In genomic region chr10:80341491-80342304, GRCm38 (mm10) we compare ENCODE assay signal across 8 mouse cellular contexts. TPM values are rescaled to one million over a fixed set of nuclear protein-coding genes. Genes with fewer than 3 reads are reported as not detected.
DNase-seq lines count a peak whose midpoint lies in the region; ATAC-seq and TF ChIP-seq lines count a peak whose summit lies in the region.
"Had no signal": no experiment of that assay in that cellular context is flagged by ENCODE, and none has a peak within 500 bp of the region (broad histone marks: within the 10 kb centered on the region; RNA-seq: fewer than 3 reads in every experiment).

No protein-coding gene starts in this region.

- DNase-seq in lung, postnatal 4 days, result no peak
- no peak for DNase-seq in hindbrain, embryonic 10.5 days (ENCODE audit: low spot score)
- no peak for DNase-seq in liver, postnatal 0 days
- peak; percentile 82 for DNase-seq in yolk sac, embryonic 10.5 days (ENCODE audit: low spot score)
- DNase-seq in T-cell, adult 2 months (ENCODE audit: low spot score), result no peak
- DNase-seq: adrenal gland, postnatal 25 days had no signal

- H3K27me3 ChIP-seq in lung, embryonic 16.5 days (ENCODE audit: control insufficient read depth, insufficient read depth, low read depth, low read length), result peaks cover 49% of the 10 kb centered on the region
- peaks cover 90% of the 10 kb centered on the region for H3K27me3 ChIP-seq in hindbrain, embryonic 10.5 days (ENCODE audit: insufficient read depth, poor library complexity, severe bottlenecking)
- peaks cover 40% of the 10 kb centered on the region for H3K27me3 ChIP-seq in liver, postnatal 0 days (ENCODE audit: insufficient read depth, low read length)

- H3K4me3 ChIP-seq in lung, embryonic 16.5 days (ENCODE audit: low read length), result peak overlapping the region; percentile 40
- H3K4me3 ChIP-seq in hindbrain, embryonic 10.5 days, result peak overlapping the region; percentile 48
- H3K4me3 ChIP-seq in liver, postnatal 0 days (ENCODE audit: low read depth, low read length), result peak overlapping the region; percentile 36

- no peaks in the 10 kb centered on the region for H3K9me3 ChIP-seq in lung, embryonic 16.5 days (ENCODE audit: control insufficient read depth, low read length)
- no peaks in the 10 kb centered on the region for H3K9me3 ChIP-seq in hindbrain, embryonic 10.5 days
- no peaks in the 10 kb centered on the region for H3K9me3 ChIP-seq in liver, postnatal 0 days (ENCODE audit: low read length)

- WGBS in lung, embryonic 16.5 days, result 4% methylated on average over 47 of the region's 47 CpGs
- WGBS in hindbrain, embryonic 10.5 days, result 2% methylated on average over 47 of the region's 47 CpGs
- WGBS in liver, postnatal 0 days (ENCODE audit: insufficient replicate concordance), result 11% methylated on average over 43 of the region's 47 CpGs

- no peaks in the 10 kb centered on the region for H3K36me3 ChIP-seq in lung, embryonic 16.5 days (ENCODE audit: control insufficient read depth, insufficient read depth, low read length)
- H3K36me3 ChIP-seq in hindbrain, embryonic 10.5 days, result no peaks in the 10 kb centered on the region
- no peaks in the 10 kb centered on the region; the same call in 1 of the 2 replicates for H3K36me3 ChIP-seq in liver, postnatal 0 days (replicated peaks; ENCODE audit: insufficient read depth, low read length)

- no peak overlapping the region for H3K27ac ChIP-seq in lung, embryonic 16.5 days (ENCODE audit: low read length)
- H3K27ac ChIP-seq in hindbrain, embryonic 10.5 days, result peak overlapping the region; percentile 12; the same call in 1 of the 2 replicates
- no peak overlapping the region for H3K27ac ChIP-seq in liver, postnatal 0 days (ENCODE audit: low read depth)

- no peak for TF ChIP-seq EP300 in liver, postnatal 0 days (IDR thresholded peaks at IDR 0.05; ENCODE audit: low read depth)

- no peak overlapping the region for H3K9ac ChIP-seq in lung, embryonic 16.5 days (ENCODE audit: low read length)
- H3K9ac ChIP-seq in liver, postnatal 0 days (replicated peaks), result no peak overlapping the region

- no peak for TF ChIP-seq CTCF in liver, postnatal 0 days (IDR thresholded peaks at IDR 0.05; ENCODE audit: low read depth)

- H3K4me2 ChIP-seq in lung, embryonic 16.5 days (ENCODE audit: low read depth, low read length), result peak overlapping the region; percentile 55; the same call in 1 of the 2 replicates
- peak overlapping the region; percentile 76 for H3K4me2 ChIP-seq in liver, postnatal 0 days (ENCODE audit: low read depth, low read length)

- H3K4me1 ChIP-seq in lung, embryonic 16.5 days (replicated peaks; ENCODE audit: control insufficient read depth, insufficient read depth, low read length), result peaks cover 29% of the 10 kb centered on the region
- H3K4me1 ChIP-seq in hindbrain, embryonic 10.5 days (replicated peaks), result peaks cover 55% of the 10 kb centered on the region
- peaks cover 52% of the 10 kb centered on the region for H3K4me1 ChIP-seq in liver, postnatal 0 days (ENCODE audit: insufficient read depth)

- ATAC-seq in lung, embryonic 16.5 days (ENCODE audit: low read depth), result no peak
- no peak for ATAC-seq in liver, postnatal 0 days
- ATAC-seq in erythroid progenitor cell, adult 5-6 weeks (replicated peaks; ENCODE audit: low FRiP score, poor library complexity, severe bottlenecking), result no peak

RNA-seq across cellular contexts. Expression of gene Adamtsl5, which starts 6.5 kb away (rescaled TPM):
- 4.1 and 8.3 TPM in 2 replicates for polyA plus RNA-seq in lung, embryonic 16.5 days (2015; fragmentation: Nextera tagmentation; extraction: Ambion mirVana)
- polyA plus RNA-seq in hindbrain, embryonic 10.5 days (2016; fragmentation: Nextera tagmentation; extraction: Ambion mirVana), result 0.45 and 1.3 TPM in 2 replicates
- 1.5 and 1.8 TPM in 2 replicates for polyA plus RNA-seq in liver, postnatal 0 days (2015; fragmentation: Nextera tagmentation; extraction: Ambion mirVana)
- total RNA-seq in erythroid progenitor cell, adult 5-6 weeks (2015; ENCODE audit: low replicate concordance), result 0.84 TPM in 1 of 2 replicates, not detected in the other
- total RNA-seq in erythroid progenitor cell, adult 5-6 weeks (2017; ENCODE audit: low replicate concordance), result 0.13 and 30.2 TPM in 2 replicates

RNA-seq across cellular contexts. Expression of gene Reep6, which starts 11.9 kb away (rescaled TPM):
- polyA plus RNA-seq in lung, embryonic 16.5 days (2015; fragmentation: Nextera tagmentation; extraction: Ambion mirVana), result 15.6 and 17.0 TPM in 2 replicates
- polyA plus RNA-seq in hindbrain, embryonic 10.5 days (2016; fragmentation: Nextera tagmentation; extraction: Ambion mirVana), result 7.2 and 11.2 TPM in 2 replicates
- 167 and 174 TPM in 2 replicates for polyA plus RNA-seq in liver, postnatal 0 days (2015; fragmentation: Nextera tagmentation; extraction: Ambion mirVana)
- 17.2 and 22.3 TPM in 2 replicates for total RNA-seq in erythroid progenitor cell, adult 5-6 weeks (2015; ENCODE audit: low replicate concordance)
- total RNA-seq in erythroid progenitor cell, adult 5-6 weeks (2017; ENCODE audit: low replicate concordance), result 16.8 and 18.2 TPM in 2 replicates

RNA-seq across cellular contexts. Expression of gene Pcsk4, which starts 12.4 kb away (rescaled TPM):
- 4.2 and 4.3 TPM in 2 replicates for polyA plus RNA-seq in lung, embryonic 16.5 days (2015; fragmentation: Nextera tagmentation; extraction: Ambion mirVana)
- polyA plus RNA-seq in hindbrain, embryonic 10.5 days (2016; fragmentation: Nextera tagmentation; extraction: Ambion mirVana), result 3.3 and 3.9 TPM in 2 replicates
- 5.6 TPM in 2 replicates for polyA plus RNA-seq in liver, postnatal 0 days (2015; fragmentation: Nextera tagmentation; extraction: Ambion mirVana)
- total RNA-seq in erythroid progenitor cell, adult 5-6 weeks (2015; ENCODE audit: low replicate concordance), result not detected in 2 replicates
- total RNA-seq in erythroid progenitor cell, adult 5-6 weeks (2017; ENCODE audit: low replicate concordance), result 1.0 TPM in 1 of 2 replicates, not detected in the other

RNA-seq across cellular contexts. Expression of gene Plk5, which starts 14.6 kb away (rescaled TPM):
- polyA plus RNA-seq in lung, embryonic 16.5 days (2015; fragmentation: Nextera tagmentation; extraction: Ambion mirVana), result 0.48 and 0.52 TPM in 2 replicates
- 0.22 and 0.44 TPM in 2 replicates for polyA plus RNA-seq in hindbrain, embryonic 10.5 days (2016; fragmentation: Nextera tagmentation; extraction: Ambion mirVana)
- polyA plus RNA-seq in liver, postnatal 0 days (2015; fragmentation: Nextera tagmentation; extraction: Ambion mirVana), result 0.08 and 0.20 TPM in 2 replicates
- total RNA-seq in erythroid progenitor cell, adult 5-6 weeks (2015; ENCODE audit: low replicate concordance), result not detected in 2 replicates
- not detected in 2 replicates for total RNA-seq in erythroid progenitor cell, adult 5-6 weeks (2017; ENCODE audit: low replicate concordance)

RNA-seq across cellular contexts. Expression of gene 2310011J03Rik, which starts 21.4 kb away (rescaled TPM):
- polyA plus RNA-seq in lung, embryonic 16.5 days (2015; fragmentation: Nextera tagmentation; extraction: Ambion mirVana), result 49.2 and 51.8 TPM in 2 replicates
- 55.6 and 60.9 TPM in 2 replicates for polyA plus RNA-seq in hindbrain, embryonic 10.5 days (2016; fragmentation: Nextera tagmentation; extraction: Ambion mirVana)
- 25.5 and 27.4 TPM in 2 replicates for polyA plus RNA-seq in liver, postnatal 0 days (2015; fragmentation: Nextera tagmentation; extraction: Ambion mirVana)
- total RNA-seq in erythroid progenitor cell, adult 5-6 weeks (2015; ENCODE audit: low replicate concordance), result 7.2 and 13.4 TPM in 2 replicates
- total RNA-seq in erythroid progenitor cell, adult 5-6 weeks (2017; ENCODE audit: low replicate concordance), result 6.1 and 10.8 TPM in 2 replicates
